Mouse (Mus musculus) intestine, postnatal 0 days (tissue): ENCODE results near the gene Chmp1a. TPM values are rescaled to one million over a fixed set of nuclear protein-coding genes. Genes with fewer than 3 reads are reported as not detected.

Source experiments
- ATAC-seq: fragments of 200-750 bp; cut with Nextera tagmentation; 2 replicates; pipeline ENCODE4 v1.8.0; 2017; ENCODE audit warnings: mild to moderate bottlenecking, moderate TSS enrichment, moderate library complexity
- H3K27ac ChIP-seq: fragments of 300-500 bp; sonication (generic); 2 replicates; pipeline ENCODE4 v1.5.1; 2014; ENCODE audit warnings: mild to moderate bottlenecking, low read depth, low read length, moderate library complexity
- H3K27me3 ChIP-seq: fragments of 300-500 bp; sonication (generic); replicated peaks from 2 replicates; pipeline ENCODE4 v1.6.1; 2014; ENCODE audit warnings: low read length, mixed read lengths; ENCODE audit not compliant: control insufficient read depth, insufficient read depth
- H3K36me3 ChIP-seq: fragments of 300-500 bp; sonication (generic); 2 replicates; pipeline ENCODE4 v1.6.1; 2014; ENCODE audit warnings: mild to moderate bottlenecking, moderate library complexity; ENCODE audit not compliant: control insufficient read depth, insufficient read depth
- H3K4me1 ChIP-seq: fragments of 300-500 bp; sonication (generic); replicated peaks from 2 replicates; pipeline ENCODE4 v1.6.1; 2014; ENCODE audit warnings: antibody characterized with exemption, low read length, mixed read lengths; ENCODE audit not compliant: control insufficient read depth, insufficient read depth
- H3K4me2 ChIP-seq: fragments of 300-500 bp; sonication (generic); replicated peaks from 2 replicates; pipeline ENCODE4 v1.6.1; 2014; ENCODE audit warnings: low read depth, mild to moderate bottlenecking, moderate library complexity
- H3K4me3 ChIP-seq: fragments of 300-500 bp; sonication (generic); 2 replicates; pipeline ENCODE4 v1.5.1; 2014; ENCODE audit warnings: low read depth, low read length
- H3K9ac ChIP-seq: fragments of 300-500 bp; sonication (generic); 2 replicates; pipeline ENCODE4 v1.6.1; 2014; ENCODE audit warnings: mild to moderate bottlenecking, low read depth, low read length
- H3K9me3 ChIP-seq: fragments of 300-500 bp; sonication (generic); 2 replicates; pipeline ENCODE4 v1.6.1; 2016; ENCODE audit warnings: mixed run types; ENCODE audit not compliant: control insufficient read depth
- CTCF ChIP-seq: sonication (generic); IDR thresholded peaks from 2 replicates; pipeline ENCODE4 v1.5.1; 2016; ENCODE audit warnings: low read depth, mild to moderate bottlenecking, control low read depth, antibody characterized with exemption, moderate library complexity
- WGBS: fragments of 180-500 bp; shearing (Covaris S2); extraction: QIAGEN DNeasy Blood & Tissue Kit; methylation state at CpG from one replicate; pipeline ENCODE4 v1.1.7; 2014; 5-methylcytosine and 5-hydroxymethylcytosine counted together
- polyA plus RNA-seq: library from polyadenylated mRNA; unstranded; fragments of >200 nt; fragmentation: Nextera tagmentation; extraction: Ambion mirVana; gene quantifications from 2 replicates; pipeline ENCODE4 v1.2.1, GENCODE M21; 2015

Gene Chmp1a
- polyA plus RNA-seq, 1 experiment from 2014 or later = 203 TPM

DNA sequence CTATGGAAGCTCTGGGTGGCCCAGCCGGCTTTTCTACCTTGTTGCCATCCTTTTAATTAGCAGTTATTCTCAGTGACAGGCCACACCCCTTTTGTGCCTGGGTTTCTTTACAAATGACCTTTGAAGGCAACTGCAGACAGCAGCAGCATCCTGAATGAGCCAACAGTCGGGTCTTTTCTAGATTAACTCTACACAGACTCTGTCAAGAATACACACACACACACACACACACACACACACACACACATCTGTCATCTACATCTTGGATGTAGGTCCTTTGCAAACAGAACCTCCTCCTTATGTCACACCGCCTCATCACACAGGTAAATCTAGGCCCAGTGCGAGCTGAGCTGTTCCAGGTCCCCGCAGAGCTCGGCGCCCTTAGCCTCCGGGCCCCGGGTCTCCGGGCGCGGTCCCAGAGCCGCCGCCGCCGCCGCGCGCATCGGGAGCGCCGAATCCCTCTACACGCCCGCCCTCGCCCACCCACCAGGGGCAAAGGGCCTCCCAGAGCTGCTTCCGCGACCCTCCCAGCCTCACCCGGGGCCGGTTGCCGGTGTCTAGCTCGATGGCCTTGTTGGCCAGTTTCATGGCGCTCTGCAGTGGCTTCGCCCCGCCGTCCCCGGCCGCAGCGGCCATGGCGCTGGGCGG, 41.0 kb upstream of the Chmp1a start:
- peak overlapping the region; percentile 82 for H3K27ac ChIP-seq
- H3K36me3 ChIP-seq = peaks cover 42% of the 10 kb centered on the region
- TF ChIP-seq CTCF = no peak
- H3K4me1 ChIP-seq = 0 out of 2 replicates have a peak, but pooled peaks cover 2% of the 10 kb centered on the region
- H3K9ac ChIP-seq = peak overlapping the region; percentile 91
- peak overlapping the region; percentile 71 for H3K4me3 ChIP-seq
- H3K9me3 ChIP-seq = no peaks in the 10 kb centered on the region
- WGBS = under 1% methylated on average over 38 of the region's 40 CpGs
- H3K4me2 ChIP-seq = peak overlapping the region; percentile 96
- peak; percentile 26 for ATAC-seq
- no peaks in the 10 kb centered on the region for H3K27me3 ChIP-seq

DNA sequence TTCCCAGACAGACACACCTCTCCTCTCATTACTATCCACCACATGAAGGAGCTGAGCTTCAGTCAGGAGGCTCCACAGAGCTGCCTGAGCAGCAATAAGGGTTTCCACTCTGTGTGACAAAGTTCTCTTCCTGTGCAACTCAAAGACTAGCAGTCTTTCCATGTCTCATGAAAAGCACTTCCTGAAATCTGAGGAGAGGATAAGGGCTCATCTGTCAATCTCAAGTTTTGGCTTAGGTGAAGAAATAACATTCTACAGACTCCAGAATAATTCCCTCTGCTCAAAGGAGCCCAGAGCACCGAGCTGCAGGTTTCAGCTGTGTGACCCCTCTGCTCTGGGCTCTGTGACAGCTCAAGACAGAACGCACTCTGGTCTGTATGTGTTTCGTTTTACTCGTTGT, 40.4 kb upstream of the Chmp1a start:
- ATAC-seq = no peak
- no peak overlapping the region for H3K9ac ChIP-seq
- H3K27me3 ChIP-seq = no peaks in the 10 kb centered on the region
- WGBS = 40% methylated on average over 4 of the region's 4 CpGs
- peak overlapping the region; percentile 71; the same call in 1 of the 2 replicates for H3K4me3 ChIP-seq
- H3K4me2 ChIP-seq = peak overlapping the region; percentile 96
- TF ChIP-seq CTCF = no peak
- no peaks in the 10 kb centered on the region for H3K9me3 ChIP-seq
- H3K4me1 ChIP-seq = 0 out of 2 replicates have a peak, but pooled peaks cover 2% of the 10 kb centered on the region
- no peak overlapping the region for H3K27ac ChIP-seq
- H3K36me3 ChIP-seq = peaks cover 43% of the 10 kb centered on the region

DNA sequence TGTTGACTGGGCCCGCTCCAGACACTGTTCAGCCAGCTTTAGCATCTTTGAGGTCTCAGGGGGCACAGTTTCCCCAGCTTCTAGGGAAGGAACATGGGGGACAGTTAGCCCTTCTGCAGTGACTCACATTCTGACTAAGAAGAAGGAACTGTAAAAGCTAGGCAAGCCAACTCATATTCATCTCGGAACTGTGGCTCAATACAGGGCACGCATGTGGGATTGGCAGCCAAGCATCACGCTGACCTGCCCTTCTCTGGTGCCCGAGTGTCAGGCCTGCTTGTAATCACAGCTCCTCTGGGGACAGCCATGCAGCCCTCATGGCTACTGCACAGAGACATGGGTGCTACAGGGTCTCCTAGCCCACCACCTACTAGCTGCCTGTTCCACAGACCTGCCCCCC, 38.4 kb upstream of the Chmp1a start:
- Histone ChIP-seq H3K4me2 (no peak overlapping the region), H3K4me1 (0 out of 2 replicates have a peak, but pooled peaks cover 2% of the 10 kb centered on the region), H3K9me3 (no peaks in the 10 kb centered on the region), H3K4me3 (no peak overlapping the region), H3K9ac (no peak overlapping the region), H3K27ac (no peak overlapping the region), H3K27me3 (no peaks in the 10 kb centered on the region), H3K36me3 (peaks cover 47% of the 10 kb centered on the region)
- ATAC-seq = no peak
- TF ChIP-seq CTCF = no peak
- 98% methylated on average over 5 of the region's 5 CpGs for WGBS

DNA sequence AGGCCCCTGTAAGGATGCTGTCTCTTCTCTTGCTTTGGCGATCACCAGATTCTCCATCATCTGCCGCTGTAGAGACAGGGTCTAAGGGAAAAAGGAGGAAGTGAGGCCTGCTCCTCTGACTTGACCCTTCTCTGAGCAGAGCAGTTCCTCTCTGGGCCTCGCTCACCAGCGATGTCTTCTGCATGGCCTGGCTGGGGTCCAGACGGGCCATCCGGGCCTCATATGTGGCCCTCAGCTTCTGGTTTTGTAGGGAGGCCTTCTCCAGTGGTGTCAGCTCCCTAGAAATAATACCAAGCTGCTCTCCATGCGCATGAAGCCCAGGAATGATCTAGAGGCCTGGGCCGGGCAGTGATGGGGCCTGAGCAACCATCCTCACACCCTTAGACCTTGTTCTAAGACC, 36.0 kb upstream of the Chmp1a start:
- H3K27ac ChIP-seq = no peak overlapping the region
- 91% methylated on average over 8 of the region's 8 CpGs for WGBS
- H3K4me1 ChIP-seq = no peaks in the 10 kb centered on the region
- H3K4me3 ChIP-seq = no peak overlapping the region
- no peak for TF ChIP-seq CTCF
- no peak overlapping the region for H3K9ac ChIP-seq
- ATAC-seq = no peak
- H3K36me3 ChIP-seq = peaks cover 60% of the 10 kb centered on the region
- no peak overlapping the region for H3K4me2 ChIP-seq
- H3K9me3 ChIP-seq = no peaks in the 10 kb centered on the region
- H3K27me3 ChIP-seq = no peaks in the 10 kb centered on the region

DNA sequence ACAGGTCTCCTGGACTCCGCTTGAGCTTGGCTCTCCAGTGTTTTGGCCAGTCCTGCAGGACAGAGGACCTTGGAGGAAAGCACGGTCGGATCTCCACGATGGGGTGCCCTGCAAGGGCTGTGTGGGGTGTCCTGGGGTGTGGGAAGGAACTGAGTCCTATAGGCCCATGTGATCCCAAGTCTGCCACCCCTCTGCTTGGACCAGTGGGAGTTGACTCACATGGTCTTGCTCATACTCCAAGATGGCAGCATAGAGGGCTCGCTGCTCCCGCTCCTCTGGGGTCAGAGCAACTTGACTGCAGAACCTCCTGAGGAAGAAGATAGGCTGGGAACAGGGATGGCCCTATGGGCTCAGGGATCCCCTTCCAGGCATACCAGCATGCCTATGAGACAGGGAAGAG, 35.2 kb upstream of the Chmp1a start:
- 97% methylated on average over 6 of the region's 6 CpGs for WGBS
- TF ChIP-seq CTCF = no peak
- Histone ChIP-seq H3K27me3 (no peaks in the 10 kb centered on the region), H3K4me3 (no peak overlapping the region), H3K4me1 (no peaks in the 10 kb centered on the region), H3K9ac (no peak overlapping the region), H3K4me2 (no peak overlapping the region), H3K36me3 (peaks cover 61% of the 10 kb centered on the region), H3K9me3 (no peaks in the 10 kb centered on the region), H3K27ac (no peak overlapping the region)
- ATAC-seq = no peak

DNA sequence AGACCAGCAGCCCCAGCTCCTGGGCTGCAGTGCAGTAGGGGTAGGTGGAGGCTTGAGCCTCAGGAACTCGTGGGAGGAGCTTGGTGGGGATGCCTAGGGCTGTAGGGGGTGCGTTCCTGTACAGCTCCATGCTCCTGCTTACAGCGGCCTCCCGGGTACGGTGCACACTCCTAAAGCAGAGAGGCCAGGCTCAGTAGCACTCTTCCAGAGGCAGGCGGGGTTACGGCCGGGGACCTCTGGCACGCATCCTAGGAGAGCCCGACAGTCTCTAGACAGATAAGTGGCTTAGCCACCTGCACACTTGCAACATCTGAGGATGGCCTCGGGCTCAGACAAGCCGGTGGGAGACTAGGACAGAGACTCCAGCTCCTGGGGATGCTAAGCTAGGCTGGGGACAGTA, 33.0 kb upstream of the Chmp1a start:
- 87% methylated on average over 12 of the region's 12 CpGs for WGBS

More for the DNA sequence above, 33.0 kb upstream of the Chmp1a start:
- H3K27ac ChIP-seq = no peak overlapping the region
- H3K4me3 ChIP-seq = no peak overlapping the region
- no peaks in the 10 kb centered on the region for H3K27me3 ChIP-seq
- no peak overlapping the region for H3K9ac ChIP-seq
- no peak for ATAC-seq
- no peaks in the 10 kb centered on the region for H3K9me3 ChIP-seq
- TF ChIP-seq CTCF = no peak
- no peak overlapping the region for H3K4me2 ChIP-seq
- H3K4me1 ChIP-seq = no peaks in the 10 kb centered on the region
- peaks cover 63% of the 10 kb centered on the region for H3K36me3 ChIP-seq
